Mouse (Mus musculus) E14TG2a.4 (cell line): ENCODE results near the gene Trabd2b.
A peak's percentile ranks its signal among the peaks of the same experiment; 100 is the strongest.

ENCODE experiments used
- H3K27me3 ChIP-seq: 2 replicates; pipeline ENCODE4 v1.6.1; 2014; ENCODE audit warnings: low read length, control low read depth; ENCODE audit not compliant: insufficient read depth
- H3K36me3 ChIP-seq: 2 replicates; pipeline ENCODE4 v1.6.1; 2014; ENCODE audit warnings: low read length, control low read depth; ENCODE audit not compliant: insufficient read depth
- H3K4me1 ChIP-seq: replicated peaks from 2 replicates; pipeline ENCODE4 v1.6.1; 2014; ENCODE audit warnings: low read depth, low read length, control low read depth
- H3K4me3 ChIP-seq: replicated peaks from 2 replicates; pipeline ENCODE4 v1.5.1; 2014; ENCODE audit warnings: mild to moderate bottlenecking, low read length
- H3K9me3 ChIP-seq: 2 replicates; pipeline ENCODE4 v1.6.1; 2014; ENCODE audit warnings: low read length, control low read depth
- CTCF ChIP-seq: conservative IDR thresholded peaks from 2 replicates; pipeline ENCODE4 v1.5.1; 2014; ENCODE audit warnings: low read length
- NANOG ChIP-seq: IDR thresholded peaks from 2 replicates; pipeline ENCODE4 v1.6.1; 2014; ENCODE audit warnings: borderline replicate concordance, low read length, mixed read lengths
- POU5F1 ChIP-seq: IDR thresholded peaks from 2 replicates; pipeline ENCODE4 v1.6.1; 2014; ENCODE audit warnings: low read length, borderline replicate concordance

Gene Trabd2b

GRCm38 (mm10) chr4:114386395-114386811 is 20.1 kb upstream of the Trabd2b start:
- TF ChIP-seq NANOG (no peak), CTCF (no peak), POU5F1 (no peak)
- no peaks in the 10 kb centered on the region for H3K27me3 ChIP-seq

GRCm38 (mm10) chr4:114387527-114388135 is 18.9 kb upstream of the Trabd2b start:
- Histone ChIP-seq H3K9me3 (no peaks in the 10 kb centered on the region), H3K4me3 (no peak overlapping the region), H3K27me3 (no peaks in the 10 kb centered on the region), H3K4me1 (no peaks in the 10 kb centered on the region), H3K36me3 (no peaks in the 10 kb centered on the region)
- TF ChIP-seq CTCF (no peak), POU5F1 (no peak), NANOG (no peak)

More at GRCm38 (mm10) chr4:114386395-114386811, 20.1 kb upstream of the Trabd2b start:
- no peaks in the 10 kb centered on the region for H3K9me3 ChIP-seq
- no peaks in the 10 kb centered on the region for H3K4me1 ChIP-seq
- no peaks in the 10 kb centered on the region for H3K36me3 ChIP-seq
- no peak overlapping the region for H3K4me3 ChIP-seq

- Histone ChIP-seq H3K4me3 (no peak overlapping the region), H3K36me3 (no peaks in the 10 kb centered on the region), H3K9me3 (no peaks in the 10 kb centered on the region), H3K4me1 (no peaks in the 10 kb centered on the region), H3K27me3 (no peaks in the 10 kb centered on the region)
- TF ChIP-seq CTCF (no peak), NANOG (no peak), POU5F1 (no peak)
These were observed 18.2 kb upstream of the Trabd2b start for GRCm38 (mm10) chr4:114388306-114388705.

- Histone ChIP-seq H3K4me1 (no peaks in the 10 kb centered on the region), H3K27me3 (no peaks in the 10 kb centered on the region), H3K36me3 (no peaks in the 10 kb centered on the region), H3K9me3 (no peaks in the 10 kb centered on the region), H3K4me3 (no peak overlapping the region)
- no peak for TF ChIP-seq POU5F1
- TF ChIP-seq NANOG = no peak
- TF ChIP-seq CTCF = no peak
These were observed 16.9 kb upstream of the Trabd2b start for GRCm38 (mm10) chr4:114389653-114390052.

DNA sequence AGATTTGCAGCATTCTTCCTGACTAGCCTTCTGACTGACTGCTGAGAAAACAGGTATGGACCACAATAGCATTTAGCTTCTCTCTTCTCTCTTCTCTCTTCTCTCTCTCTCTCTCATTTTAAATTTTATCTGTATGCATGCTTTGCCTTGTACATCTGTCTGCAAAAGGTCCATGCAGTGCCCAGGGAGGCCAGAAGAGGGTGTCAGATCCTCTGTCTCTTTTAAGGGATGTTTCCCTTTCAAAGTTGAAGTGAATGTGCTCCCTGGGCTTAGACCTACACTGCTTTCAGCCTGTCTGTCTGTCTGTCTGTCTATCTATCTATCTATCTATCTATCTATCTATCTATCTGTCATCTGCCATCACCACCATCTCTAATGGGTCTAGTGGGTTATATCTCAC is 8.9 kb upstream of the Trabd2b start:
- TF ChIP-seq POU5F1 (no peak), CTCF (no peak; the same call in 1 of the 2 replicates), NANOG (no peak)
- Histone ChIP-seq H3K27me3 (peaks cover 11% of the 10 kb centered on the region), H3K36me3 (no peaks in the 10 kb centered on the region), H3K4me3 (no peak overlapping the region), H3K4me1 (no peaks in the 10 kb centered on the region), H3K9me3 (no peaks in the 10 kb centered on the region)

GRCm38 (mm10) chr4:114399821-114400220 is 6.7 kb upstream of the Trabd2b start:
- Histone ChIP-seq H3K9me3 (no peaks in the 10 kb centered on the region), H3K27me3 (peaks cover 25% of the 10 kb centered on the region), H3K4me3 (no peak overlapping the region), H3K4me1 (no peaks in the 10 kb centered on the region), H3K36me3 (no peaks in the 10 kb centered on the region)
- TF ChIP-seq POU5F1 = no peak
- no peak for TF ChIP-seq CTCF
- no peak for TF ChIP-seq NANOG

GRCm38 (mm10) chr4:114401993-114402731 is 4.4 kb upstream of the Trabd2b start:
- no peaks in the 10 kb centered on the region for H3K36me3 ChIP-seq
- H3K27me3 ChIP-seq = peaks cover 36% of the 10 kb centered on the region
- TF ChIP-seq POU5F1 = no peak
- TF ChIP-seq NANOG = no peak
- no peak overlapping the region for H3K4me3 ChIP-seq
- H3K4me1 ChIP-seq = no peaks in the 10 kb centered on the region; the same call in 1 of the 2 replicates
- no peaks in the 10 kb centered on the region for H3K9me3 ChIP-seq

GRCm38 (mm10) chr4:114405682-114406354 is 706 bp upstream of the Trabd2b start:
- TF ChIP-seq CTCF = peak; percentile 96
- TF ChIP-seq NANOG = no peak
- TF ChIP-seq POU5F1 = no peak
- Histone ChIP-seq H3K36me3 (no peaks in the 10 kb centered on the region), H3K4me1 (peaks cover 8% of the 10 kb centered on the region), H3K27me3 (peaks cover 70% of the 10 kb centered on the region), H3K4me3 (peak overlapping the region; percentile 90), H3K9me3 (no peaks in the 10 kb centered on the region)
